Mouse (Mus musculus): Measurements from ENCODE around the gene Sparc.

DNA sequence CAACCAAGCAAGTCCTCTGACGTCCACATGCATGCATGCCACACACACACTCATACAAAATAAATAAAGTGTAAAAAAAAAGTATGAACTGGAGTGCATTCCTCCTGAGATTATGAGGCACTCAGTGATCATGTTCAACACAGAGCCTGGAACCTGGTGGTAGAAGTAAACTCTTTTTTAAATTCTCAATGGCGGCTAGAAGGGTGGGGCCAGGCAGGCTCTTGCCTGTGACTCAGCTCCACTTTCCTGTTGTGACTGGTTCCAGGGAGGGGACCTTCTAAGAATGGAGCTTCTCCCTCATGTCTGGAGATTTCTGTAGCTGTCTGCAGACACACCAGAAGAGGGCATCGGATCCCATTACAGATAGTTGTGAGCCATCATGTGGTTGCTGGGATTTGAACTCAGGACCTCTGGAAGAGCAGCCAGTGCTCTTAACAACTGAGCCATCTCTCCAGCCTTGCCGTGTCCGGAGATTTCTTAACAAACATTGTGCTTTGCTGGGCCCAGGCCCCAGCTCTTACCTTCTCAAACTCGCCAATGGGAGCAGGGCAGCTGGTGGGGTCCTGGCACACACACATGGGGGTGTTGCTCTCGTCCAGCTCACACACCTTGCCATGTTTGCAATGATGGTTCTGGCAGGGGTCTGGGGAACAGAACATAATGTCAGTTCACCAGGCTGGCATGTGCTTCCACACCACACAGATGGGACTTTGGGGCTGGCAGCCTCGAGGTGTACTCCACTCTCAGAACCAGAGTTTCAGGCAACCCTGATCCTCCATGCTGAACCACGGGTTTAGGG lies 18.1 kb downstream of the Sparc start:
- TF ChIP-seq POLR2A (IDR thresholded peaks at IDR 0.05; ENCODE audit: borderline replicate concordance, extremely low read depth, low read depth, low read length), result no peak
- TF ChIP-seq CTCF (IDR thresholded peaks at IDR 0.05; ENCODE audit: insufficient read depth, low read length), result no peak

Data from lung, adult 2 months (tissue).